Mouse (Mus musculus) bone marrow macrophage, adult 2 months (primary cell): ENCODE data around the gene Dcp1b. TPM values are rescaled to one million over a fixed set of nuclear protein-coding genes. Genes with fewer than 3 reads are reported as not detected.

ENCODE experiments used
- H3K27ac ChIP-seq: 2 replicates; pipeline ENCODE4 v1.5.1; 2012; ENCODE audit warnings: low read depth, low read length; ENCODE audit not compliant: insufficient read depth
- H3K4me1 ChIP-seq: 2 replicates; pipeline ENCODE4 v1.6.1; 2012; ENCODE audit warnings: low read length; ENCODE audit not compliant: control insufficient read depth, insufficient read depth
- H3K4me3 ChIP-seq: 2 replicates; pipeline ENCODE4 v1.5.1; 2012; ENCODE audit warnings: mild to moderate bottlenecking, low read length, moderate library complexity; ENCODE audit not compliant: insufficient read depth
- CTCF ChIP-seq: IDR thresholded peaks from 2 replicates; pipeline ENCODE4 v1.5.1; 2012; ENCODE audit warnings: low read depth, mild to moderate bottlenecking, low read length, moderate library complexity
- POLR2A ChIP-seq: IDR thresholded peaks from 2 replicates; pipeline ENCODE4 v1.6.1; 2012; ENCODE audit warnings: mild to moderate bottlenecking, low read depth, low read length, borderline replicate concordance
- polyA plus RNA-seq: library from polyadenylated mRNA; stranded (reverse); fragments of >200 nt; gene quantifications from 2 replicates; pipeline ENCODE4 v1.2.4, GENCODE M21; 2012; ENCODE audit not compliant: missing spikeins, insufficient read depth, insufficient read length

The Dcp1b gene
- polyA plus RNA-seq, 1 experiment: 13.4 TPM

DNA sequence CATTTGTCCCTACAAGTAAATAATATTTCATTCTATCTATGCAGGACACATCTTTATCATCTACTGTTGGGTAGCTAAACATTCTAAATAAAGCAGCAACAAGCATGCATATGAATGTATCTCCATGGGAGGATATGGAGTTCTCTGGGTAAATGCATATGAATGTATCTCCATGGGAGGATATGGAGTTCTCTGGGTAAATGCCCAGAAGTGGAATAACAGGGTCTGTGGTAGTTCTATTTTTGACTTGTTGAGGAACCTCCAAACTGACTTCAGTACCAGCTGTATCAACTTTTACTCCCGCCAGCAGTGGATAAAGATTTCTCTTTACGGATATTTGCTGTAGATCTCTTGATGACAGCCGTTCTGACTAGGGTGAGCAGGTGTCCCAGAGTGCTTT lies 73.5 kb downstream of the Dcp1b start:
- Histone ChIP-seq H3K4me3 (no peak overlapping the region), H3K4me1 (no peaks in the 10 kb centered on the region), H3K27ac (no peak overlapping the region)
- TF ChIP-seq CTCF (no peak), POLR2A (no peak)

DNA sequence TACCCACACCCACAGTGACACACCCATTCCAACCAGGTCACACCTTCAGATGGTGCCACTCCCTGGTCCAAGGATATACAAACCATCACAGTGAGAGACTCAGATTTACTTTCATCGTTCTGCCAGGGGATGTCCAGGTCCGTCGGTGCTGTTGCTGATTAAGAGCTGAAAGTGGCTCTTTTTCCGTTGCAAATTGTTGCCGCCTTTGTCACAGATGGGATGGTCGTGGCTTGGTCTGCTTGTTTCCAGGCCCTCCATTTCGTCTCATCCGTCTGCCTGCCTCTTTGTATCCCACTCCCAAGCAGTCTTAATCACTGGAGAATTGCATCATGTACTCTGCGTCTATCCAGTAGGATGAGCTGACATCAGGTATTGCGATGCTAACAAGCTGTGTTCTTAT lies 74.7 kb downstream of the Dcp1b start:
- Histone ChIP-seq H3K4me1 (no peaks in the 10 kb centered on the region), H3K4me3 (no peak overlapping the region), H3K27ac (no peak overlapping the region)
- no peak for TF ChIP-seq CTCF
- TF ChIP-seq POLR2A: no peak

DNA sequence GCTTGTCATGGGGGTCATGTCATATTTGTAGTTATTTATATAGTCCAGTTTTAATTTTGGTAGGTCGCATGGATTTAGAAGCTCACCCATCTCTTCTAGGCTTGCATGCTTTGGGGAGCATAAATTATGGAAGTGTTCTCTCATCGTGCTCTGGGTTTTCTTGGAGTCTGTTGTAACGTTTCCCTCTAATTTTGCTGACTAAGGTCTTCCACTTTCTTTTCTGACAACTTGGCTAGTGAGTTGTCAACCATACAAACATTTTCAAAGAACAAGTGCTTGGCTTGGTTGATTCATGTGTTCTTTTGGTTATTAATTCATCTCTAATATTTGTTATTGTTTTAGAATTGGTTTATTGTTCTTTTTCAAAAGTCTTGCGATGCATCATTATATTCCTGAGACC lies 76.7 kb downstream of the Dcp1b start:
- no peak overlapping the region for H3K4me3 ChIP-seq
- TF ChIP-seq CTCF (no peak), POLR2A (no peak)
- H3K4me1 ChIP-seq: no peaks in the 10 kb centered on the region
- H3K27ac ChIP-seq: no peak overlapping the region

Other genes with a start within 250 kb of the Dcp1b start
- gene Cacna1c, start 21.2 kb downstream of the Dcp1b start, polyA plus RNA-seq: 0.11 and 0.19 TPM in 2 replicates
- 0.27 TPM in 1 of 2 replicates, not detected in the other for gene Cacna2d4, start 61.3 kb downstream of the Dcp1b start, polyA plus RNA-seq
- not detected in 2 replicates for gene Lrtm2, start 155.5 kb downstream of the Dcp1b start, polyA plus RNA-seq
- gene Adipor2, start 242.5 kb downstream of the Dcp1b start, polyA plus RNA-seq: 67.6 and 71.2 TPM in 2 replicates